Mouse (Mus musculus): ENCODE data around the gene Zg16.

Zg16 gene

GRCm38 (mm10) chr7:127066317-127066716 lies 20.8 kb downstream of the Zg16 start:
- no peak for DNase-seq (ENCODE audit: low read depth)

DNA sequence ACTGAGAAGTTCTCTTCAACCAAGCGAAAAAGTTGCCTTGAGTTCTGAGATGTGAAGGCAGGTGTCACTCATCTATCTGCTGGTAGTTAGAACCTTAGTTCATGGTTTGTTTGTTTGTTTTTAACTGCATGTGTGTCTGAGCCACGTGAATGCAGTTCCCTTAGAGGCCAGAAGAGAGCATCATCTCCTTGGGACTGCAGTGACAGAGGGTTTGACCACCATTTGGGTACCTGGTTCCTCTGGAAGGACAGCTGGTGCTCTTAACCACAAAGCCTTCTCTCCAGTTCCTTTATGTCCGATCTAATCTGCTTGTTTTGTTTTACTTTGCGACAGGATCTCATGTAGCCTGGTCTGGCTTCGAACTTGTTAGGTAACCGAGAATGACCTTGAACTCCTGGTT lies 21.6 kb downstream of the Zg16 start:
- no peak for DNase-seq (ENCODE audit: low read depth)

DNA sequence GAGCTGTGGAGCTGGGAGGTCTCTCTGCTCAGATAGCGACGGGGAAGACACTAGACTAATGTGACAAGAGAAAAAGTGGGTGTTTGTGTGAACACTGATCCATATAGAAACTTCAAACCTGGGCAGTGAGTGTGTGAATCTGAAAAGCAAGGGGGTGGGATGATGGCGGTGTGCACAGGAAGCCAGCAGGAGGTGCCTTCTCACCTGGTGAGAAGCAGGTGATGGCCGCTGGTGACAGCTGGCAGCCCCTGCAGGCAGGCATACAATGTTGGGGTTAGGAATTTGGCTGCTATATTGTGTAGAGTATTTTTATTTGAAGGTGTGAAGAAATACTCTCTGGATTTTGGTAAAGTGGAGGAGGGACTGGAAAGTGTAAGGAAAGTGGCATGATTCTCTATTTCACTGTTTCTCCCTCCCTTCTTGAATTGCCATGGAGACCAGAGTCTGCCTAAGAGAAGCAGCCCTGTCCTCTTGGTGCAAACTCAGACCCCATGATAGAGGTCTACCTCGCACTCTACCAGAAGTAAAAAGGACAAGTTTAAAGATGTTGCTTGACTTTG lies 32.0 kb downstream of the Zg16 start:
- DNase-seq (ENCODE audit: low read depth): no peak

- peak; percentile 76 for DNase-seq (ENCODE audit: low read depth)
Measured at GRCm38 (mm10) chr7:127041851-127042672, 45.1 kb downstream of the Zg16 start, which contains the start of gene Kif22. TSS of gene Kif22 (minus strand) at chr7:127042471.

GRCm38 (mm10) chr7:127031244-127031643 lies 55.9 kb downstream of the Zg16 start:
- DNase-seq (ENCODE audit: low read depth): no peak

GRCm38 (mm10) chr7:127030172-127030571 lies 57.0 kb downstream of the Zg16 start:
- no peak for DNase-seq (ENCODE audit: low read depth)

DNA sequence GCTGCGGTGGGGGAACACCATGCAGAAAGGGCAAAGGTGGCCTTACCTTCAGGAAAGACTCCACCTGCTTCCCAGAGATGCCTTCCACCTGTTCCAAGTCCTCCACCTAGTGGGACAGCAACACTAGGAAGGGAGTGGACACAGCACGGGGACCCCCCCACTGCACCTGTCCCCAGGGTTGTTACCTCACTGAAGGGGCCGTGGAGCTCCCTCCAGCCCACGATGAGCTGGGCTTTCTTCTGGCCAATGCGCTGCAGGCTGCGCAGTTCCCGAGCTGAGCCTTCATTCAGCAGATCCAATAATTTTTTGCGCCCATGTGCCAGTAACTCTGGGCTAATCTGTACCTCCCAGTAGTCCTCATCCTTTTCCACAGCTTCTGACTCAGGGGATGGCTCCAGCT lies 59.2 kb downstream of the Zg16 start:
- no peak for DNase-seq (ENCODE audit: low read depth)

DNA sequence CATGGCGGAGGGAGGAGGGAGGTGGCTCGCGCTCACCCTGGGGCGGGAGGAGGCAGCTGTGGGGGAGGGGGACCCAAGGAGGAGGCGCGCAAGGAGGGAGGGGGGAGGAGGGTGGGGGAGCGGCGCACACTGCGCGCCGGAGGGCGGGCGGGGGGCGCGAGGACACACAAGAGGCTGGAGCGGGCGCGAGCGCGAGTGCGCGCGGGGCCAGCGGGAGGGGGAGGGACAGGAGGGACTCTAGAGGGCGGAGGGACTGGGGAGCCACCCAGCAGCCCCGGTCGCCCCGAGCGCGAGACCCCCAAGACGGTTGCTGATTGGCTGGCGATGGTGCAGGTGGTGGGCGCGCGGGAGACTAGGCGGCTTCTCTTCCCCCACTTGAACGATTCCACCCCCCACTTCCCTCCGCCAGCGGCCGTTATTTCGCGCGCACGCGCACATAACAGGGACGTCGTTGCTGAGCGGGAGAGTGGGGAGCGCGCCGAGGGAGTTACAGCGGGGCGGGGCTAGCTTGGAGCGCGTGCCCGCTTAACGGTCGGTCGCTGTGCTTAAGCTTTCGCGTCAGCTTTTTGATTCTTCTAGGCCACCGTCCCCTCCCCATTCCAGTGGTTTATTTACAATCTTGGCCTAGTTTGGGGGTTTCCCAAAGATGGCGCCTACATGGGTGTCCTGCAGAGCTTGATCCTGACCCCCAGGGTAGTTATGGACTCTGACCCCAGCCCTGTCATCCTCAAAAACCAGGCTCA lies 60.0 kb downstream of the Zg16 start, which contains the start of gene Maz:
TSS of gene Maz (minus strand) at position 54 of the 743 bp plus-strand sequence.
- DNase-seq (ENCODE audit: low read depth): peak; percentile 98

DNA sequence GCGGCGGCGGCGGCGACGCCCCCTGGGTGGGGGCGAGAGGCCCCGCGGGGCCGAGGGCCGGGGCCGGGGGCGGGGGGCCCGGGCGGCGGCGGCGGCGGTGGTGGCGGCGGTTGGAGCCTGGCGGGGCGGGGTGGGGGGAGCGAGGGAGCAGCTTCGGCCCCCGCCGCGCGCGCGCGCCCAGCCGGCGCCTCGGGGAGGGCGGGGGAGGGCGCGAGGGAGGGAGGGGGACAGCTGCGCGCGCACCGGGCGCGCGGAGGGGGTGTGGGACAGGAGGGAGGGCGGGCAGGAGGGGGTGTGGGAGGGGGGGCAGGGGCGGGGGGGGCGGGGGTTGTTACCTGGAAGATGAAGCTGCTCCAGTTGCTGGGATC lies 60.5 kb downstream of the Zg16 start:
- DNase-seq (ENCODE audit: low read depth): no peak

DNA sequence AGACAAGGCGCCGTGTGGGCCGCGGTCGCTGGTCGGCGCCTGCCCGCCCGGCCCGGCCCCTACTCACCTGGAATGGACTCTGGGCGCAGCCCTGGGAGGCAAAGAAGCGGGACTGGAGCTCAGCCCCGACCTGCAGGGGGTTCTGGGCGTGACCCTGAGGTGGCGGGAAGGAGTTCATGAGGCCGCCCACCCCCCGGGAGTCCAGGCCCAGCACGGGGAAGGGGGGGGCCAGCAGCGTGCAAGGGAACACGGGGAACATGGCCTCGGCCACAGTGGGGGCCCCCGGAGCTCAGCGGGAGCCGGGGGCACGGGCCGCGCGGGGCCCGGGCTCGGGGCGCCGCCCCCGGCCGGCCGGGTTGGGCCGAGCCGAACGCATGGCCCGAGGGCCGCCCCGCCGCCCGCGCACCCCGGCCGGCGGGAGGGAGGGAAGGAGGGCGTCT lies 60.9 kb downstream of the Zg16 start:
- no peak for DNase-seq (ENCODE audit: low read depth)

DNA sequence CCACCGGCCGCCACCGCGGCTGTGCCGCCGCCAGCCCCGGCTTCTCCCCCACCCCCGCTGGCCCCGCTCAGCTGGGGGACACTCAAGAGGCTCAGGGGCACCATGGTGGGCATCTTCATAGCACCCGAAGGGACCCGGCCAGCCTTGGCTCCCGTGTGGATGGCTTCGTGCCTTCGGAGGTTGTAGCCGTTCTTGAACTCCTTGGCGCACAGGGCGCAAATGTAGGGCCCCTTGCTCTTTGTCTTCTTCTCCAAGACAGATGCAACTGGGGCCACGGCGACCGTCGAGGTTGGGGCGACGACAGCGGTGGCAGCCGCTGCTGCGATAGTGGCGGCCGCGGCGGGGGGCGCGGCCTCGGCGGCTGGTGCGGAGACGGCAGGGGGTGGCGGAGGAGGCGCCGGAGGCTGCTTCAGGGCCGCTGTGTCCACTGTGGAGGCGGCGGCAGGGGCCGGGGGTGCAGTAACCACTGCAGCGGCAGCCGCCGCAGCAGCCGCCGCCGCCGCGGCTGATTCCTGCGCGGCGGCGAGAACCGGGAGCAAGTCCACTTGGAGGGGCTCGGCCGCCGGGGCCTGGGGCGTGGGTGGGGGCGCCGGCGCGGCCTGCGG lies 61.5 kb downstream of the Zg16 start:
- DNase-seq (ENCODE audit: low read depth): no peak

GRCm38 (mm10) chr7:127024755-127025555 lies 62.2 kb downstream of the Zg16 start:
- peak; percentile 70 for DNase-seq (ENCODE audit: low read depth)

GRCm38 (mm10) chr7:127023896-127024690 lies 63.0 kb downstream of the Zg16 start:
- DNase-seq (ENCODE audit: low read depth): no peak

GRCm38 (mm10) chr7:127023272-127023691 lies 63.8 kb downstream of the Zg16 start:
- DNase-seq (ENCODE audit: low read depth): no peak

DNA sequence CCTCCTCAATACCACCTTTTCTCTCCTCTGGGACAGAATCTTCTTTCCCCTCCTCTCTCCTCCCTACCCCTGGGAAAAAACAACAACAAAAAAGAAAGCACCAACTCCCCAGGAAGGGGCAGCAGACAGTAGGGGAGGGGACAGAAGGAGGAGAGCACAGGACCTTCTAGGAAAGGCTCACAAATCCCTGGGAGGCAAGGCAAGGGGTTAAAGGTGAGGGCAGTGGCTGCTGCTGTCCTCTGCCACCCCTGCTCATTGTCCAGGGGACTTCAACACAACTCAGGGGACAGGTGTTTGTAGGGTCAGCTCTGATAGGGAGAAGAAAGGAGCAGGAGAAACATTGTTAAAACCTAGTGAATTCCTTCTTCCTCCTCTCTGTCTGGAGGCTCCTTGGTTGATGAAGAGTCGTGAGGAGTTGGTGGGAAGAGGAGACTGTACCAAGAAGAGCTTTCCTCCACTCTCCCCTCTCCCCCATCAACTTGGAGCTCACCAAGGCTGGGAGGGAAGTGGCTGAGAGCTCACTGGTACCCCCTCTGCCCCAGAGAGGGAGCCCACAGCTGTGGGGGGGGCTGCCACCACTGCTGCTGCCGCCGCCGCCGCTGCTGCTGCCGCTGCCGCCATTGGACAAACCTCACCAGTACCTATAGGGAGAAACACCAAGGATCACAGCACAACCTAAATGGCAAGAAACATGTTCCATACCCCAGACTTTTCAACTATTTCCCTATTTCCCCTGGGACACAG lies 64.4 kb downstream of the Zg16 start:
- DNase-seq (ENCODE audit: low read depth): no peak

DNA sequence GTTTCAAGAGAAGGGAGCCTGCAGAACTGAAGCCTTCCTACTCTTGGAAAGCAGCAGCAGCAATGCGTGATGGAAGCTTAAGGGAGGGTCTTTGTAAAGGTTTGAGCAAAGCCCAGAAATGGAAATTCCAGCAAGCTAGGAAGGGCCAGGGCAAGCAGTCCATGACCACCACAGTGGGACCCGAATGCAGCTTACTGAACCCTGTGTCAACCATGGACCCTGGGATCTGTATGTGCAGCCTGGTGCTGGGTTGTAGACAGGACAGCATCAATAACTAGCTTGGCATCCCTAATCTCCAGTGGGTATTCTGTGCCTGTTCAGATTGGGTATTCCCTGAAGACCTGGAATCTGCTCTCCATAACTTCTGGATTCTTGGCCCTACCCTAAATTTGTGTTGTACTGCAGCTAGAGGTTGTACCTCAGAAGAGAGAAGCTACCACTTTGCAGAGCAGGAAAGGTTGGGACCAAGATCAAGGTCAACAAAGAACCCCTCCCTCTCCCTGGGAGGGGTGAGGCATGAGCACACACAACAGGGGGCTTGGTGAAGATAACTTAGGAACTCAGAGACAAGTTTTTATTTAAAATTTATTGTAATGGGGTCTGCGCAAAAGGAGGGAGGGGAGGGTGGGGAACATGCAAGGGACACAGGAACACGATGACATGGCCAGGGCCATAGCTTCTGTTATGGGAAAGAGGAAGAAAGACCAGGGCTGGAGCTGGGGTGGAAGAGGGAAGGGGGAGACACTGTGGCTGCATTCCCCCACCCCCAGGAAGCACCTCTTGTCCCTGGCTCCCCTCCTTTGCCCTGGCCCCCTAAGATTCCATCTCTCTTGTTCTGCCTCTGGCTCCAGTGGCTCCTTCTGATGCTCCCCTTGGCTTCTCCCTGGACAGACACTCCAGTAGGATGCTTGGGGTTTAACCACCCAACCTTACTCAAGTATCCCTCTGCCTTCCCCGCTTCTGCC lies 65.3 kb downstream of the Zg16 start:
- no peak for DNase-seq (ENCODE audit: low read depth)

GRCm38 (mm10) chr7:127020901-127021562 lies 66.1 kb downstream of the Zg16 start, which contains the start of the genes Gm42742 and Prrt2:
TSS of gene Gm42742 (minus strand) at chr7:127021097.
TSS of gene Prrt2 (minus strand) at chr7:127021211.
- no peak for DNase-seq (ENCODE audit: low read depth)

- no peak for DNase-seq (ENCODE audit: low read depth)
Measured at GRCm38 (mm10) chr7:127020491-127020890, 66.6 kb downstream of the Zg16 start.

Measured in fibroblast of lung, adult 2 months (primary cell).